Mouse (Mus musculus) testis, adult 2 months (tissue): Measurements from ENCODE around the gene Batf2. TPM values are rescaled to one million over a fixed set of nuclear protein-coding genes. Genes with fewer than 3 reads are reported as not detected.

ENCODE experiments used
- H3K27ac ChIP-seq: fragments of 200-500 bp; 2 replicates; pipeline ENCODE4 v1.5.1; 2012; ENCODE audit warnings: low read depth, low read length; ENCODE audit not compliant: control insufficient read depth, insufficient read depth
- H3K27me3 ChIP-seq: fragments of 200-500 bp; 2 replicates; pipeline ENCODE4 v1.6.1; 2012; ENCODE audit warnings: mild to moderate bottlenecking, low read length, moderate library complexity; ENCODE audit not compliant: control insufficient read depth, insufficient read depth
- H3K36me3 ChIP-seq: fragments of 200-500 bp; 2 replicates; pipeline ENCODE4 v1.6.1; 2012; ENCODE audit warnings: mild to moderate bottlenecking, low read length; ENCODE audit not compliant: control insufficient read depth, insufficient read depth
- H3K4me1 ChIP-seq: fragments of 200-500 bp; 2 replicates; pipeline ENCODE4 v1.6.1; 2012; ENCODE audit warnings: low read length; ENCODE audit not compliant: control insufficient read depth, insufficient read depth
- H3K4me3 ChIP-seq: fragments of 200-500 bp; 2 replicates; pipeline ENCODE4 v1.5.1; 2012; ENCODE audit warnings: low read depth, mild to moderate bottlenecking, low read length, moderate library complexity, mixed read lengths; ENCODE audit not compliant: control insufficient read depth
- CTCF ChIP-seq: fragments of 200-500 bp; IDR thresholded peaks from 2 replicates; pipeline ENCODE4 v1.5.1; 2012; ENCODE audit warnings: low read depth, mild to moderate bottlenecking, inconsistent platforms, low read length, moderate library complexity; ENCODE audit not compliant: control insufficient read depth, insufficient read depth, insufficient replicate concordance
- POLR2A ChIP-seq: fragments of 200-500 bp; IDR thresholded peaks from 2 replicates; pipeline ENCODE4 v1.6.1; 2012; ENCODE audit warnings: low read depth, mild to moderate bottlenecking, inconsistent platforms, low read length, moderate library complexity; ENCODE audit not compliant: control insufficient read depth
- polyA plus RNA-seq: library from polyadenylated mRNA; depleted of rRNA; stranded (reverse); fragments of >200 nt; gene quantifications from 2 replicates; pipeline ENCODE4 v1.2.3, GENCODE M21; 2012; rRNA removed

Gene Batf2
- polyA plus RNA-seq, 1 experiment = 1.1 TPM

DNA sequence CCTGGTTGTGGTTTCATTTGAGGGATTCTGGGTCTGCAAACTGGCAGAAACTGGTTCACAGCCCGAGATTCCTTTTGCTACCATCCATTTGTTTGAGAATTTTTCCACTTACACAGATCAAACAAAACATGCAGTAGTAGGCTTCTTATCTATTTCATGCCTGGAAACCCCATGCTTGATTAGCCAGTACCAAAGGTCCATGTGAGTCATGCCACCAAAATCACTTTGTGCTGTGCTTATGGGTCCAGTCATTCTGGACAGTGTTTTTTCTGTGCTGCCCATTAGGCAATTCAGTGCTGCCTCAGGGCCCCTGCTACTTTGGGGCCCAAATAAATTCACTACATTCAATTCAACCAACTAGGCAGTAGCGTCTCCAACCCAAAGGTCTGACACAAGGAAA lies 63.5 kb downstream of the Batf2 start:
- Histone ChIP-seq H3K36me3 (no peaks in the 10 kb centered on the region; the same call in 1 of the 2 replicates), H3K4me3 (no peak overlapping the region), H3K27me3 (no peaks in the 10 kb centered on the region), H3K27ac (no peak overlapping the region), H3K4me1 (no peaks in the 10 kb centered on the region)
- TF ChIP-seq POLR2A = no peak
- no peak for TF ChIP-seq CTCF

DNA sequence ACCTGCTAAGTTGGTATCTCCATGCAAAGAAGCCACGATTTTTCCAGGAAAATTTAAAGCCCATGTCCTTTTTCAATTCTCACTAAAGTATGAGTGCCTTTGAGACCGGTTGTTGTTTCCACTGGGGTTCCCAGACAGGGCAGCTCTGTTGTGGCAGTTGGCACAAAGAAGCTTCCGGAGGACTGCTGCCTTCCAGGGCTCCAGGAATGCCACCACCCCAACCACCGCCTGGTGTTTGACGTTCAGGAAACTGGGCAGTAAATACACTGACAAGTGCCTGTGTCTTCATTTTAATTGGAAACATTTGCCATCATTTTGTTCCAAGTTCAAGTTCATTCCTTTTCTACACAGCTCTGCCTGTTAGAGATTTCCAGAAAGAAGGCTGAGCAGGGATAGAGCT lies 65.9 kb downstream of the Batf2 start:
- no peaks in the 10 kb centered on the region for H3K4me1 ChIP-seq
- H3K4me3 ChIP-seq = no peak overlapping the region
- H3K27ac ChIP-seq = no peak overlapping the region
- H3K27me3 ChIP-seq = no peaks in the 10 kb centered on the region
- H3K36me3 ChIP-seq = no peaks in the 10 kb centered on the region; the same call in 1 of the 2 replicates
- TF ChIP-seq CTCF (no peak), POLR2A (no peak)

DNA sequence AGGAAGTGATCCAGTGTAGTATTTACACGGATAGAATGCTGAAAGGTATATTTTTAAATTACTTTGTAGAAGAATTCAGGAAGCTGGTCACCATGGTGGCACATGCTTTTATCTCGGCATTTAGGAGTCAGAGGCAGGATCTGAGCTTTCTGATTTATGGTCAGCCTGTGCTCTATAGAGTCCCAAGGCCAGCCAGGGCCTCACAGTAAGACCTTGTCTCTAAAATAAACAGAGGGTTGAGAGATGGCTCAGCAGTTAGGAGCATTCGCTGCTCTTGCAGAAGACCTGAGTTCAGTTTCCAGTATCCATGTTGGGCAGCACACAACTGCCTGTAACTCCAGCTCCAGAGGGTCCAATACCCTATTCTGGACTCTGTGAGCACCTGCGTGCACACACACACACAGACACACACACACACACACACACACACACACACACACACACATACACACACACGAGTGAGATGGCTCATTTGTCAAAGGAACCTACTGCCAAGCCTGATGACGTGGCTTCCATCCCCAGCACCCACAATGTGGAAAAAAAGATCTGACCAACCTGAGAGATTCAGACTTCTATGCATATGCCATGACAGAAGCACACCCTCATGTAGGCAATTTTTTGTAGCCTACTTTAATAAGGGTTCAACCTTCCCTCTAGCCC lies 75.4 kb downstream of the Batf2 start:
- Histone ChIP-seq H3K27ac (no peak overlapping the region), H3K4me1 (no peaks in the 10 kb centered on the region), H3K4me3 (no peak overlapping the region), H3K36me3 (no peaks in the 10 kb centered on the region), H3K27me3 (no peaks in the 10 kb centered on the region)
- TF ChIP-seq CTCF = no peak
- no peak for TF ChIP-seq POLR2A

DNA sequence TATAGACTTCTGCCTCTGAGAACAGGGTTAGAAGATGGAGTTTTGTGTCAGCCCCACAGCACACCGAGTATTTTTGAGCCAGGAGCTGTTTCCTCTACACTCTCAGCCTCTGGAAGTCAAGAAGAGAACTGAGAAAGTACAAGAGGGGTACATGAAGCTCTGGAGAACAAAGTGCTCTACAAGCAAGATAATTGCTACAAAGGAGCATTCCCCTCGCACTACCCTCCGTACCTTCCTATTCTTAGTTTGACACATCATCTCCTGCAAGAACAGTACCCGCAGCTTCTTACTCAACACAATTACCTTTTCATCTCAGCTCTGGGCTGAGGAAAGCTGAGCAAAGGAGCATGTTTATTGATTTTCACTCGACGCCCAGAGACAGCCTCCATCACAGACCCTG lies 77.8 kb downstream of the Batf2 start:
- Histone ChIP-seq H3K27ac (no peak overlapping the region), H3K27me3 (no peaks in the 10 kb centered on the region), H3K4me3 (no peak overlapping the region), H3K36me3 (no peaks in the 10 kb centered on the region), H3K4me1 (no peaks in the 10 kb centered on the region)
- TF ChIP-seq POLR2A (no peak), CTCF (no peak)

Other genes starting within 250 kb of the Batf2 start
- 0.84 and 0.94 TPM in 2 replicates for gene Tigd3, start 246.8 kb upstream of the Batf2 start, polyA plus RNA-seq
- gene Dpf2, start 228.0 kb upstream of the Batf2 start, polyA plus RNA-seq = 63.6 and 69.2 TPM in 2 replicates
- gene Cdc42ep2, start 216.2 kb upstream of the Batf2 start, polyA plus RNA-seq = 0.89 and 0.90 TPM in 2 replicates
- gene Pola2, start 176.8 kb upstream of the Batf2 start, polyA plus RNA-seq = 31.4 and 32.0 TPM in 2 replicates
- 0.06 TPM in 1 of 2 replicates, not detected in the other for gene Slc22a20, start 154.8 kb upstream of the Batf2 start, polyA plus RNA-seq
- 2.5 and 3.4 TPM in 2 replicates for gene Capn1, start 125.1 kb upstream of the Batf2 start, polyA plus RNA-seq
- 30.5 and 33.3 TPM in 2 replicates for gene Syvn1, start 94.4 kb upstream of the Batf2 start, polyA plus RNA-seq
- 9.5 and 9.8 TPM in 2 replicates for gene Mrpl49, start 83.2 kb upstream of the Batf2 start, polyA plus RNA-seq
- 605 and 748 TPM in 2 replicates for gene Fau, start 83.1 kb upstream of the Batf2 start, polyA plus RNA-seq
- gene Znhit2, start 79.8 kb upstream of the Batf2 start, polyA plus RNA-seq = 742 and 891 TPM in 2 replicates
- gene Tm7sf2, start 72.6 kb upstream of the Batf2 start, polyA plus RNA-seq = 26.0 and 26.5 TPM in 2 replicates
- gene Vps51, start 63.8 kb upstream of the Batf2 start, polyA plus RNA-seq = 48.4 and 52.1 TPM in 2 replicates
- gene Tmem262, start 61.0 kb upstream of the Batf2 start, polyA plus RNA-seq = 190 and 219 TPM in 2 replicates
- 3.5 and 5.6 TPM in 2 replicates for gene Gm28374, start 58.7 kb upstream of the Batf2 start, polyA plus RNA-seq
- gene Zfpl1, start 56.0 kb upstream of the Batf2 start, polyA plus RNA-seq = 61.1 and 70.2 TPM in 2 replicates
- gene Cdca5, start 56.0 kb upstream of the Batf2 start, polyA plus RNA-seq = 20.9 and 22.0 TPM in 2 replicates
- 78.6 and 90.7 TPM in 2 replicates for gene AC131692.1, start 46.6 kb upstream of the Batf2 start, polyA plus RNA-seq
- 4.0 TPM in 2 replicates for gene Naaladl1, start 35.2 kb upstream of the Batf2 start, polyA plus RNA-seq
- gene Sac3d1, start 22.3 kb upstream of the Batf2 start, polyA plus RNA-seq = 22.3 and 26.8 TPM in 2 replicates
- gene Snx15, start 12.7 kb upstream of the Batf2 start, polyA plus RNA-seq = 13.7 and 15.7 TPM in 2 replicates
- gene Arl2, start 565 bp downstream of the Batf2 start, polyA plus RNA-seq = 61.5 and 65.5 TPM in 2 replicates
- gene Majin, start 43.4 kb downstream of the Batf2 start, polyA plus RNA-seq = 19.0 and 20.7 TPM in 2 replicates
- gene Gpha2, start 85.4 kb downstream of the Batf2 start, polyA plus RNA-seq = 3.8 and 4.3 TPM in 2 replicates
- 4.6 TPM in 2 replicates for gene Ppp2r5b, start 94.9 kb downstream of the Batf2 start, polyA plus RNA-seq
- 40.2 and 40.5 TPM in 2 replicates for gene Atg2a, start 100.7 kb downstream of the Batf2 start, polyA plus RNA-seq
- 521 and 642 TPM in 2 replicates for gene Ehd1, start 135.7 kb downstream of the Batf2 start, polyA plus RNA-seq
- 5.3 and 5.4 TPM in 2 replicates for gene Cdc42bpg, start 165.5 kb downstream of the Batf2 start, polyA plus RNA-seq
- 24.6 and 24.8 TPM in 2 replicates for gene Men1, start 194.0 kb downstream of the Batf2 start, polyA plus RNA-seq
- gene Map4k2, start 200.2 kb downstream of the Batf2 start, polyA plus RNA-seq = 21.4 and 24.8 TPM in 2 replicates
- gene Sf1, start 222.7 kb downstream of the Batf2 start, polyA plus RNA-seq = 167 and 174 TPM in 2 replicates
- gene Pygm, start 243.4 kb downstream of the Batf2 start, polyA plus RNA-seq = 6.9 and 7.6 TPM in 2 replicates